Mouse (Mus musculus): Measurements from ENCODE around the gene Lgr4. TPM values are rescaled to one million over a fixed set of nuclear protein-coding genes. Genes with fewer than 3 reads are reported as not detected.

The Lgr4 gene
- polyA plus RNA-seq, 1 experiment: 0.02 TPM

DNA sequence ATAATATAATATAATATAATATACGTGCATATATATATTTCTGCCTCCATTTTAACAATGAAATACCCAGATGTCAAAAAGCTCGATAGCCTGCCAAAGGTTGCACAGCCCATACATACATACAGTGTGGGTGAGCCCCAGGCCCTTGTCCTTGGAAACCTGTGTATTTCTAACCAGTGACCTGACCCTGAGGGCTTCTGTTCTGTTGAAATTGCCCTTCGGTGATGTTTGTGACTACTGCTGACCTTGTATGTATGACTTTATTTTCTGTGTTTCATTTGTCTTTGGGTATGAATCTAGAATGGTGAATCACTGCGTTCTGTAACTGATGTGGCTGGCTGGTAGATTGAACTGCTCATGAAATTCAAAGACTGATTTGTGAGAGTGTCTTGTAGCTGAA lies 49.4 kb downstream of the Lgr4 start:
- H3K9me3 ChIP-seq: 0 out of 2 replicates have a peak, but pooled peaks cover 3% of the 10 kb centered on the region
- peaks cover 3% of the 10 kb centered on the region; the same call in 1 of the 2 replicates for H3K4me1 ChIP-seq
- H3K27me3 ChIP-seq (replicated peaks): no peaks in the 10 kb centered on the region
- no peaks in the 10 kb centered on the region for H3K36me3 ChIP-seq (replicated peaks; ENCODE audit: low read length)
- TF ChIP-seq FLI1 (IDR thresholded peaks at IDR 0.05; ENCODE audit: low read length): no peak
- TF ChIP-seq GATA1 (IDR thresholded peaks at IDR 0.05; ENCODE audit: borderline replicate concordance, low read length): no peak
- H3K4me3 ChIP-seq (replicated peaks): no peak overlapping the region

DNA sequence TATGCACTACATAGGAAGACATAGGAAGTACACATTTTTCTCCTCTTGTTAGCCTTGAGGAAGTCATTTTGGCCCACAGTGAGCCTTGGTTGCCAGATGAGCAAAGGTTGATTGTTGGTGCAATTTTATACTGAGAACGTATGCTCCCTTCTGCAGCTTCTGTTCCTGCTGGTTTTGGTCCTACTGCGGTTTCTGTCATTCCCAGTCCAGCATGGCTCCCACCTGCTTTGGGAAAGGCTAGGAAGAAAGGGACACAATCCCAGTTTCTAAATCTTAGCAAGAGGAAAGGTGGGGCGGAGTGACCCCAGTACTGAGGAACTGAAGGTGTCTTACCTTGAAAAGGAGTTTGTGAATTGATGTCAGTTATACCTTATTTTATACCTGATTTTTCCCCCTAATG lies 51.9 kb downstream of the Lgr4 start:
- Histone ChIP-seq H3K36me3 (replicated peaks; ENCODE audit: low read length) (no peaks in the 10 kb centered on the region), H3K9me3 (0 out of 2 replicates have a peak, but pooled peaks cover 3% of the 10 kb centered on the region), H3K4me1 (peaks cover 3% of the 10 kb centered on the region; the same call in 1 of the 2 replicates), H3K4me3 (replicated peaks) (no peak overlapping the region), H3K27me3 (replicated peaks) (no peaks in the 10 kb centered on the region)
- TF ChIP-seq FLI1 (IDR thresholded peaks at IDR 0.05; ENCODE audit: low read length): no peak
- no peak for TF ChIP-seq GATA1 (IDR thresholded peaks at IDR 0.05; ENCODE audit: borderline replicate concordance, low read length)

DNA sequence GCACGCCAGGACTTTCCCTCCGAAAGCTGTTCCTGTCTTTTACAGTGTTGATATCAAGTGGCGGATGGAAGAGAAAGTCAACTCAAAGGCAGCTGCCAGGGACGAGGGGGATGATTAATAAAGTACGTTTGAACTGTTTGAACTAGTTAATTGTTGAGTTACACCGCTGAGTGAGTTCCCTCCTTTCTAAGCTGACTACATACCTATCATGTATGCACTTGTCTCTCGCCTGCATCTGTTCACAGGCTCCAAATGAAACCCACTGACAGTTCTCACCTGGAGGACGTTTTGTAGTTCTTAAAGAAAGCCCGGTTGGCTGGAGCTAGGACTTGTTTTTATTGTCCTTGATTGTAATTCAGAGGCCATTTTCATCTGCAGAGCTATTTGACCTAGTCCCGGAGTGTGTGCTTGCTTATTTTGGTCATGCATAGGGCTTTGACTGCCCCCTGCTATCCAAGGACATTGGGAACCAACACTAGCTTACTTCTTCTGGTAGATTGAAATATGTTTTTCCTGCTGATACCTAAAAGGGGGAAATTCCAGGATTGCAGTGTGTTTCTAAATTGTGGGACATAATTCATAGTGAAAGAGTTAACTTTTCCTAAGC lies 52.6 kb downstream of the Lgr4 start:
- Histone ChIP-seq H3K27me3 (replicated peaks) (no peaks in the 10 kb centered on the region), H3K9me3 (0 out of 2 replicates have a peak, but pooled peaks cover 3% of the 10 kb centered on the region), H3K4me1 (peaks cover 3% of the 10 kb centered on the region; the same call in 1 of the 2 replicates), H3K4me3 (replicated peaks) (no peak overlapping the region), H3K36me3 (replicated peaks; ENCODE audit: low read length) (no peaks in the 10 kb centered on the region)
- TF ChIP-seq FLI1 (IDR thresholded peaks at IDR 0.05; ENCODE audit: low read length): no peak
- no peak for TF ChIP-seq GATA1 (IDR thresholded peaks at IDR 0.05; ENCODE audit: borderline replicate concordance, low read length)

DNA sequence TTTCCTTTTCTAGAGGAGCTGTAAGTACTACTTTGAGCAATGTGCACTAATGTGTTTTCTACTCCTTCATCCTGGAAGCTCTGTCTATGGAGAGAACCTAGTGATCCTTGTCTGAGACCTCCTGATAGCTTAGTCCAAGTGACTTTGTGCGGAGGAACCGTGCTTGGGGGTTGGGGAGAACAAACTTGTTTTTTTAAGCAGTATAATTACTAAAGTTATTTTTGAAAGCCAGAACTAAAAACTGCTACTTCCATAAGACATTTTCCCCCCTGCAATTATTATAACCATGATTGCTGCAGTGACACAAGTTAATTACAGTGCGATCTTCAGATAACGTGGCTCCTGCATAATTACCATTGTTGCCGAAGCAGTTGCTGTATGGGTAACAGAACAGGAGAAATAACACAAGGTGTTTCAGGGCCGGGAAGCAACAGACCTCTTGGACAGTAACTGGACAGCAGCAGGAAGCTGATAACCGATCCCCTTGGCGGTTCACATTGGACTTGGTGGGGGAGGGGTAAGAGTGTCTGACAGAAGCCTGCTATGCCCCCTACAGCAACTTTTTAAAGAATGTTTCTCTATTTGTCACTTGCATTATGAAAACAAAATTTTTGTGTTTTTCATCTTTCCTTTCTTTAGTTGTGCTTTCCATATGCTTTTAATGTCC lies 53.4 kb downstream of the Lgr4 start:
- Histone ChIP-seq H3K4me3 (replicated peaks) (no peak overlapping the region), H3K9me3 (0 out of 2 replicates have a peak, but pooled peaks cover 3% of the 10 kb centered on the region), H3K27me3 (replicated peaks) (no peaks in the 10 kb centered on the region), H3K36me3 (replicated peaks; ENCODE audit: low read length) (no peaks in the 10 kb centered on the region), H3K4me1 (peaks cover 3% of the 10 kb centered on the region; the same call in 1 of the 2 replicates)
- no peak for TF ChIP-seq FLI1 (IDR thresholded peaks at IDR 0.05; ENCODE audit: low read length)
- no peak for TF ChIP-seq GATA1 (IDR thresholded peaks at IDR 0.05; ENCODE audit: borderline replicate concordance, low read length)

DNA sequence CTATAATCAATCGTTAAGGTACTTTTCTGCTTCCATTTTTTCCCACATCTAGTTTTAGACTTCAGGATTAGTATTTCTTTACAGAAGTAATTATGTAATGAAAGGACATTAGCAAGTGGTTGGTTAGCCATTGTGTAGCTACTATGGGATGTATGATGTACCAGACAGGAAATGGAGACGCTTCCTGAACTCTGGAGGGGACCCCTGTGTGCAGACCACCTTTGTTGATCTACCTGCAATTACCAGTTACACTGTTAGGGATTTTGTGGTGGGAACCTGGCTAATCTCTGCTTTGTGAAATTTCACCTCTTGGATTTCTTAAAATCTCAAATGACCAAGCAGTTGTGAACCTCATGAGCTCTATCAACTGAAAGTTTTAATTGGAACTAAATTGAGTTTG lies 54.9 kb downstream of the Lgr4 start:
- TF ChIP-seq FLI1 (IDR thresholded peaks at IDR 0.05; ENCODE audit: low read length) (no peak), GATA1 (IDR thresholded peaks at IDR 0.05; ENCODE audit: borderline replicate concordance, low read length) (no peak)
- Histone ChIP-seq H3K4me3 (replicated peaks) (no peak overlapping the region), H3K27me3 (replicated peaks) (no peaks in the 10 kb centered on the region), H3K4me1 (peaks cover 3% of the 10 kb centered on the region; the same call in 1 of the 2 replicates), H3K36me3 (replicated peaks; ENCODE audit: low read length) (no peaks in the 10 kb centered on the region), H3K9me3 (0 out of 2 replicates have a peak, but pooled peaks cover 3% of the 10 kb centered on the region)

DNA sequence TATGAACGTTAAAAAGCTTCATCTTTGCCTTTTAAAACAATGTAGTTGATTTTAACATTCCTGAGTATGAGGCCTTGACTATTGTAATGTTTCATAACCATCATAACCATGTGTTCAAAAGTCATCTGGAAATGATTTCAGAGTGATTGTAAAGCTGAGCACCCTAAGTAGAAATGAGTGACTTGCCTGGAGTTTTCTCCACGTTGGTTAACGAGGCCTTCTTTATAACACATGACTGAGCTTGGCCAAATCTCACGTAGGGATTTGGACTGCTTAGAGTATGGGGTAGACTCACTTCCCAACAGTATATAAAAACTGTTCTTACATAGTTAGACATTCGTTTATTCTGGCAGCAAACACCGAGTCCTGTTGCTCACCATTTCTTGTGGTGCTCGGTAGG lies 55.5 kb downstream of the Lgr4 start:
- TF ChIP-seq FLI1 (IDR thresholded peaks at IDR 0.05; ENCODE audit: low read length) (no peak), GATA1 (IDR thresholded peaks at IDR 0.05; ENCODE audit: borderline replicate concordance, low read length) (no peak)
- Histone ChIP-seq H3K9me3 (0 out of 2 replicates have a peak, but pooled peaks cover 3% of the 10 kb centered on the region), H3K36me3 (replicated peaks; ENCODE audit: low read length) (no peaks in the 10 kb centered on the region), H3K4me3 (replicated peaks) (no peak overlapping the region), H3K4me1 (peaks cover 3% of the 10 kb centered on the region; the same call in 1 of the 2 replicates), H3K27me3 (replicated peaks) (no peaks in the 10 kb centered on the region)

DNA sequence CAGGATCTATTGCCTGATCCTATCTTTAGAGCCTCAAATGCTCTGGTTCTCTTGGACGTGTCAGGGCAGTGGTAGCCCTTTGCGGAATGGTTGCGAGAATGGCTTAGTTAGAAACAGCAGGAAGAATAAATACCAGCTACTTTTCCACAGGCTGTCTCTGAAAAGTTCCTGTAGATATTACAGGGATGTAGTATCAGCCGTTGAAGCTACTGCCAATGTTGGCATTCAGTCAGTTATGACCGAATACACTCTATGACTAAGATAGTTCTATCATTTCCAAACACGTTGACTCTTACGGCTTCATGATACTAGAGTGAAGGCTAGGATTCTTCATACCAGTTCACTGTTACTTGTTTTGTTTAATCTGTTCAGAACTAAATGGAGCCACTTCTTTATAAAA lies 57.4 kb downstream of the Lgr4 start:
- Histone ChIP-seq H3K9me3 (0 out of 2 replicates have a peak, but pooled peaks cover under 1% of the 10 kb centered on the region), H3K27me3 (replicated peaks) (no peaks in the 10 kb centered on the region), H3K4me3 (replicated peaks) (no peak overlapping the region), H3K36me3 (replicated peaks; ENCODE audit: low read length) (no peaks in the 10 kb centered on the region), H3K4me1 (peaks cover 3% of the 10 kb centered on the region; the same call in 1 of the 2 replicates)
- TF ChIP-seq GATA1 (IDR thresholded peaks at IDR 0.05; ENCODE audit: borderline replicate concordance, low read length): no peak
- TF ChIP-seq FLI1 (IDR thresholded peaks at IDR 0.05; ENCODE audit: low read length): no peak

DNA sequence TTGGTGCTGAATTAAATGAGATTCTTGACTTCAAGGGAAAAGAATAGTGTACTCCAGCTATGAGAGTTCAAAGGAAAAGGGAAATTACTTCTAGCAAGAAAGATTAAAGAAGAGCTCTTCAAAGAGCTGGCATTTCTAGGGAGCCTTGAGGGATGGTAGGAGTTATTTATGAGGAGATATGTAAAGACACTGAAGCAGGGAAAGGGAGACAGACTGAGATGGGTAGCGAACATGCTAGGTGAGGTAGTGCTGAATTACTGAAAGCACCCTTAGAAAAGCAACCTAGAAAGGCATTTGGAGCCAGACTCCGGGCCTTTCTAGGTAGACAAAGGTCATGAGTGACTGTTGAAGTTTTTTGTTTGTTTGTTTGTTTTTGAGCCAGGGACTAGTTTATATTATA lies 58.7 kb downstream of the Lgr4 start:
- Histone ChIP-seq H3K4me3 (replicated peaks) (no peak overlapping the region), H3K9me3 (no peaks in the 10 kb centered on the region), H3K4me1 (no peaks in the 10 kb centered on the region), H3K36me3 (replicated peaks; ENCODE audit: low read length) (no peaks in the 10 kb centered on the region), H3K27me3 (replicated peaks) (no peaks in the 10 kb centered on the region)
- TF ChIP-seq GATA1 (IDR thresholded peaks at IDR 0.05; ENCODE audit: borderline replicate concordance, low read length): no peak
- TF ChIP-seq FLI1 (IDR thresholded peaks at IDR 0.05; ENCODE audit: low read length): no peak

DNA sequence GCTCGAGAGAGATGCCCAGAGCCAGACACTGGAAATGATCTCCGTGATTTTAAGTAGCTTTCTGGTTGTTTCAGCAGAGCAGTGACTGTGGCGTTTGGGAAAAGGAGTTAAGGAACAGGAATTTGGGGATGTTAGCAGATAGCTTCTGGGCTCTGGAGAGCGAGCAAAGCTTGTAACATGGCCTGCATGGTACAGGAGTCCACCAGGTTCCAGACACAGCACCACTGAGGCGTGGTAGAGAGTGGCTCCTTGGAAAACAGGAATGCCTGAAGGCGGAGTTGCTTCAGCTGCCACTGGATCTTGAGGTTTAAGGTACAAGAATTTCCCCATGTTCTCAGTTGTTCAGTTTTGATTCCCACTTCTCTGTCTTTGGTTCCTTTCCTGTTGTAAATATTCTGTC lies 59.9 kb downstream of the Lgr4 start:
- Histone ChIP-seq H3K9me3 (no peaks in the 10 kb centered on the region), H3K36me3 (replicated peaks; ENCODE audit: low read length) (no peaks in the 10 kb centered on the region), H3K4me1 (no peaks in the 10 kb centered on the region), H3K4me3 (replicated peaks) (no peak overlapping the region), H3K27me3 (replicated peaks) (no peaks in the 10 kb centered on the region)
- TF ChIP-seq GATA1 (IDR thresholded peaks at IDR 0.05; ENCODE audit: borderline replicate concordance, low read length) (no peak), FLI1 (IDR thresholded peaks at IDR 0.05; ENCODE audit: low read length) (no peak)

DNA sequence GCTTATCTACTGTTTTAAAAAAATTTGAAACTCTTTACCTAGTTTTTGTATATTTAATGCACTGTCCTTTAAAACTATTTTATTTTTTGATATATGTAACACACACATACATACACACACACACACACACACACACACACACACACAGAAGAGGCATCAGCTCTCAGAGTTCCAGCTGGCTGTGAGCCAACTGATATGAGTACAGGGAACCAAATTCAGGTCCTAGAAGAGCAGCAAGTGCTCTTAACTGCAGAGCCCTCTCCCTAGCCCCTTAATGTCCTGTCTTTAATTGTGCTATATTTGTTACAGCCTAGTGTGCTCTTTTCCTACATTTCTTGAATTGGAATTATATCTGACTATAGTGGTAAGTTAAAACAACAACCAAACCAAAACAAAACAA lies 61.8 kb downstream of the Lgr4 start:
- Histone ChIP-seq H3K4me3 (replicated peaks) (no peak overlapping the region), H3K27me3 (replicated peaks) (no peaks in the 10 kb centered on the region), H3K36me3 (replicated peaks; ENCODE audit: low read length) (no peaks in the 10 kb centered on the region), H3K4me1 (no peaks in the 10 kb centered on the region), H3K9me3 (no peaks in the 10 kb centered on the region)
- TF ChIP-seq FLI1 (IDR thresholded peaks at IDR 0.05; ENCODE audit: low read length) (no peak), GATA1 (IDR thresholded peaks at IDR 0.05; ENCODE audit: borderline replicate concordance, low read length) (no peak)

All from megakaryocyte, embryonic 14.5 days (primary cell).